Mouse (Mus musculus): ENCODE data around the gene Nsun6.

- TF ChIP-seq CTCF (IDR thresholded peaks at IDR 0.05; ENCODE audit: low read depth) (no peak), EP300 (IDR thresholded peaks at IDR 0.05; ENCODE audit: low read depth) (no peak)
Observed at GRCm38 (mm10) chr2:14997836-14998235, 57.0 kb downstream of the Nsun6 start.
